Mouse (Mus musculus) thymus, adult 2 months (tissue): ENCODE results near the gene Olfr520.

ENCODE experiments used
- CTCF ChIP-seq: fragments of 200-500 bp; IDR thresholded peaks from 2 replicates; pipeline ENCODE4 v1.5.1; 2012; ENCODE audit warnings: mild to moderate bottlenecking, control low read depth, low read length, moderate library complexity, borderline replicate concordance; ENCODE audit not compliant: control insufficient read depth, poor library complexity, insufficient read depth; ENCODE audit errors: extremely low read depth
- POLR2A ChIP-seq: fragments of 200-500 bp; IDR thresholded peaks from 2 replicates; pipeline ENCODE4 v1.6.1; 2012; ENCODE audit warnings: mild to moderate bottlenecking, low read length, control low read depth, moderate library complexity; ENCODE audit not compliant: control insufficient read depth, poor library complexity, insufficient read depth; ENCODE audit errors: extremely low read depth

GRCm38 (mm10) chr7:99698576-99698975 is 31.5 kb upstream of the Olfr520 start:
- TF ChIP-seq CTCF (no peak), POLR2A (no peak)
